Mouse (Mus musculus): Measurements from ENCODE around the gene Tppp. TPM values are rescaled to one million over a fixed set of nuclear protein-coding genes. Genes with fewer than 3 reads are reported as not detected.
"Not testable (repeated sequence)": the region's sequence is repeated elsewhere in the genome, so short reads cannot be mapped to it uniquely, and the experiment has no call there.

The Tppp gene
- polyA plus RNA-seq, 1 experiment from 2014 or later, result 0.20 TPM

GRCm38 (mm10) chr13:74062378-74063128 is 53.3 kb downstream of the Tppp start:
- peak overlapping the region; percentile 82 for H3K9ac ChIP-seq
- H3K36me3 ChIP-seq, result peaks cover 4% of the 10 kb centered on the region
- peak overlapping the region; percentile 80; the same call in 1 of the 2 replicates for H3K27ac ChIP-seq
- DNase-seq, result no peak
- no peaks in the 10 kb centered on the region for H3K27me3 ChIP-seq
- H3K4me3 ChIP-seq (replicated peaks), result peak overlapping the region; percentile 82
- peak overlapping the region; percentile 66 for H3K4me2 ChIP-seq
- WGBS (ENCODE audit: insufficient replicate concordance), result 33% methylated on average over 10 of the region's 11 CpGs
- peaks cover 42% of the 10 kb centered on the region for H3K4me1 ChIP-seq (replicated peaks)
- H3K9me3 ChIP-seq (replicated peaks), result no peaks in the 10 kb centered on the region
- peak; percentile 98; the same call in 1 of the 2 replicates for ATAC-seq (ENCODE audit: low read depth)

GRCm38 (mm10) chr13:74063340-74064050 is 54.3 kb downstream of the Tppp start:
- no peak overlapping the region for H3K9ac ChIP-seq
- no peaks in the 10 kb centered on the region for H3K27me3 ChIP-seq
- H3K4me2 ChIP-seq, result no peak overlapping the region
- H3K36me3 ChIP-seq, result no peaks in the 10 kb centered on the region
- H3K4me1 ChIP-seq (replicated peaks), result peaks cover 42% of the 10 kb centered on the region
- H3K9me3 ChIP-seq (replicated peaks), result no peaks in the 10 kb centered on the region
- no peak overlapping the region for H3K4me3 ChIP-seq (replicated peaks)
- ATAC-seq (ENCODE audit: low read depth) (no peak), DNase-seq (no peak)
- WGBS (ENCODE audit: insufficient replicate concordance), result 85% methylated on average over 1 of the region's 1 CpGs
- no peak overlapping the region for H3K27ac ChIP-seq

GRCm38 (mm10) chr13:74066576-74066975 is 57.4 kb downstream of the Tppp start:
- Histone ChIP-seq H3K27ac (no peak overlapping the region), H3K4me3 (replicated peaks) (no peak overlapping the region), H3K27me3 (no peaks in the 10 kb centered on the region), H3K4me1 (replicated peaks) (peaks cover 51% of the 10 kb centered on the region), H3K36me3 (no peaks in the 10 kb centered on the region), H3K9ac (peak overlapping the region; percentile 31; the same call in 1 of the 2 replicates), H3K4me2 (no peak overlapping the region), H3K9me3 (replicated peaks) (no peaks in the 10 kb centered on the region)
- 67% methylated on average over 1 of the region's 1 CpGs for WGBS (ENCODE audit: insufficient replicate concordance)
- DNase-seq (no peak), ATAC-seq (ENCODE audit: low read depth) (no peak)

GRCm38 (mm10) chr13:74071244-74071643 is 62.0 kb downstream of the Tppp start:
- Histone ChIP-seq H3K4me2 (peak overlapping the region; percentile 29; the same call in 1 of the 2 replicates), H3K4me1 (replicated peaks) (peaks cover 32% of the 10 kb centered on the region), H3K27ac (peak overlapping the region; percentile 69)
- not testable (repeated sequence) for H3K4me3 ChIP-seq (replicated peaks); H3K9me3 ChIP-seq (replicated peaks); H3K36me3 ChIP-seq; H3K9ac ChIP-seq; H3K27me3 ChIP-seq
- WGBS (ENCODE audit: insufficient replicate concordance), result 12% methylated on average over 1 of the region's 1 CpGs
- peak; percentile 18 for DNase-seq
- peak; percentile 94 for ATAC-seq (ENCODE audit: low read depth)

GRCm38 (mm10) chr13:74071714-74072113 is 62.5 kb downstream of the Tppp start:
- Histone ChIP-seq H3K36me3 (no peaks in the 10 kb centered on the region), H3K4me2 (peak overlapping the region; percentile 37; the same call in 1 of the 2 replicates), H3K9ac (no peak overlapping the region), H3K4me1 (replicated peaks) (peaks cover 27% of the 10 kb centered on the region), H3K9me3 (replicated peaks) (no peaks in the 10 kb centered on the region), H3K27me3 (peaks cover 6% of the 10 kb centered on the region; the same call in 1 of the 2 replicates), H3K4me3 (replicated peaks) (no peak overlapping the region), H3K27ac (peak overlapping the region; percentile 23; the same call in 1 of the 2 replicates)
- ATAC-seq (ENCODE audit: low read depth) (no peak), DNase-seq (no peak)
- 42% methylated on average over 3 of the region's 3 CpGs for WGBS (ENCODE audit: insufficient replicate concordance)

- H3K27me3 ChIP-seq, result peaks cover 12% of the 10 kb centered on the region; the same call in 1 of the 2 replicates
- ATAC-seq (ENCODE audit: low read depth), result no peak
Measured at GRCm38 (mm10) chr13:74073369-74073768, 64.2 kb downstream of the Tppp start.

More at GRCm38 (mm10) chr13:74073369-74073768, 64.2 kb downstream of the Tppp start:
- 76% methylated on average over 7 of the region's 7 CpGs for WGBS (ENCODE audit: insufficient replicate concordance)
- no peak overlapping the region for H3K27ac ChIP-seq
- H3K4me3 ChIP-seq (replicated peaks), result no peak overlapping the region
- H3K4me1 ChIP-seq (replicated peaks), result peaks cover 26% of the 10 kb centered on the region
- H3K9me3 ChIP-seq (replicated peaks), result no peaks in the 10 kb centered on the region
- no peak overlapping the region for H3K4me2 ChIP-seq
- H3K9ac ChIP-seq, result no peak overlapping the region
- no peak for DNase-seq
- H3K36me3 ChIP-seq, result no peaks in the 10 kb centered on the region

Other genes with a start within 250 kb of the Tppp start
- gene Nkd2, start 161.8 kb upstream of the Tppp start, polyA plus RNA-seq (2015; fragmentation: Nextera tagmentation; extraction: Ambion mirVana), result 0.12 and 0.23 TPM in 2 replicates
- 29.0 and 34.3 TPM in 2 replicates for gene Trip13, start 71.6 kb upstream of the Tppp start, polyA plus RNA-seq (2015; fragmentation: Nextera tagmentation; extraction: Ambion mirVana)
- 18.1 and 18.2 TPM in 2 replicates for gene Brd9, start 71.6 kb upstream of the Tppp start, polyA plus RNA-seq (2015; fragmentation: Nextera tagmentation; extraction: Ambion mirVana)
- not detected in 2 replicates for gene Zdhhc11, start 45.6 kb upstream of the Tppp start, polyA plus RNA-seq (2015; fragmentation: Nextera tagmentation; extraction: Ambion mirVana)
- 7.8 and 8.6 TPM in 2 replicates for gene Cep72, start 52.9 kb downstream of the Tppp start, polyA plus RNA-seq (2015; fragmentation: Nextera tagmentation; extraction: Ambion mirVana)
- not detected in 2 replicates for gene Slc9a3, start 112.0 kb downstream of the Tppp start, polyA plus RNA-seq (2015; fragmentation: Nextera tagmentation; extraction: Ambion mirVana)
- 33.3 and 35.7 TPM in 2 replicates for gene Exoc3, start 199.3 kb downstream of the Tppp start, polyA plus RNA-seq (2015; fragmentation: Nextera tagmentation; extraction: Ambion mirVana)

All from liver, embryonic 13.5 days (tissue).